19 mouse cellular contexts compared by ENCODE assay signal in the genomic region with DNA sequence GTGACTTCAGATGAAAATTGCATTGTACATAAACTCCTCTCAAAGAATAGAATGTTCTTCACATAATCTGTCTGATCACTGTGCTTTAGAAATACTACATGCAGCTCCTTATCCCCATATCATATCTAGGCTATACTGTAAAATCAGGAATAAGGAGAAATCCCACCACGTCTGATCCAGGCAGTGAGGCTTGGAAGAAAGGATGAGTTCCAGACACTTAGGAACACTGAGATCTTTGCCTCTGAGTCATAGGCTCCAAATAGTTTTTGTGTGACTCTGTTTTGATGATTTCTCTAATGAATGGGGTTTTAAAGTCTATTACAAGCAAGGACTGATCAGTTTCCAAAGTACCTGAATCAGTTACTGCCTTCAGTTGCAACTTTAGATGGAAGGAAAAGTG.
"Had no signal": no experiment of that assay in that cellular context is flagged by ENCODE, and none has a peak within 500 bp of the region (broad histone marks: within the 10 kb centered on the region; RNA-seq: fewer than 3 reads in every experiment).

No protein-coding gene starts in this region.

- H3K27me3 ChIP-seq: midbrain, embryonic 12.5 days; neural tube, embryonic 13.5 days; neural tube, embryonic 15.5 days; stomach, embryonic 15.5 days had no signal

- H3K9ac ChIP-seq: lung, embryonic 14.5 days; midbrain, embryonic 12.5 days; neural tube, embryonic 13.5 days; neural tube, embryonic 15.5 days; stomach, embryonic 15.5 days had no signal

- H3K27ac ChIP-seq: midbrain, embryonic 10.5 days; midbrain, embryonic 12.5 days; neural tube, embryonic 13.5 days; neural tube, embryonic 15.5 days; stomach, embryonic 15.5 days; stomach, postnatal 0 days had no signal

- H3K4me1 ChIP-seq: midbrain, embryonic 10.5 days; midbrain, embryonic 12.5 days; neural tube, embryonic 13.5 days; neural tube, embryonic 15.5 days; stomach, embryonic 15.5 days had no signal

- ATAC-seq: midbrain, embryonic 16.5 days had no signal

- H3K36me3 ChIP-seq: midbrain, embryonic 10.5 days; midbrain, embryonic 12.5 days; neural tube, embryonic 13.5 days; neural tube, embryonic 15.5 days; stomach, embryonic 15.5 days had no signal

- H3K4me2 ChIP-seq: lung, embryonic 14.5 days; midbrain, embryonic 12.5 days; neural tube, embryonic 13.5 days; neural tube, embryonic 15.5 days; stomach, embryonic 15.5 days had no signal

- H3K9me3 ChIP-seq: midbrain, embryonic 10.5 days; midbrain, embryonic 12.5 days; neural tube, embryonic 13.5 days; neural tube, embryonic 15.5 days; stomach, embryonic 15.5 days had no signal

- H3K4me3 ChIP-seq: midbrain, embryonic 10.5 days; midbrain, embryonic 12.5 days; myocyte; neural tube, embryonic 13.5 days; neural tube, embryonic 15.5 days; stomach, embryonic 15.5 days had no signal

- DNase-seq: lung, adult 18-20 months; lung, embryonic 14.5 days; lung, postnatal 10 days; lung, postnatal 4 days; midbrain, embryonic 14.5 days; retina, postnatal 1 day; right cerebral cortex, adult 18-20 months; right cerebral cortex, postnatal 14 days; thymus, adult 2 months; thymus, postnatal 25 days; thymus, postnatal 4 days had no signal
